Comparison of ENCODE assay signal across 8 mouse cellular contexts in the genomic region with DNA sequence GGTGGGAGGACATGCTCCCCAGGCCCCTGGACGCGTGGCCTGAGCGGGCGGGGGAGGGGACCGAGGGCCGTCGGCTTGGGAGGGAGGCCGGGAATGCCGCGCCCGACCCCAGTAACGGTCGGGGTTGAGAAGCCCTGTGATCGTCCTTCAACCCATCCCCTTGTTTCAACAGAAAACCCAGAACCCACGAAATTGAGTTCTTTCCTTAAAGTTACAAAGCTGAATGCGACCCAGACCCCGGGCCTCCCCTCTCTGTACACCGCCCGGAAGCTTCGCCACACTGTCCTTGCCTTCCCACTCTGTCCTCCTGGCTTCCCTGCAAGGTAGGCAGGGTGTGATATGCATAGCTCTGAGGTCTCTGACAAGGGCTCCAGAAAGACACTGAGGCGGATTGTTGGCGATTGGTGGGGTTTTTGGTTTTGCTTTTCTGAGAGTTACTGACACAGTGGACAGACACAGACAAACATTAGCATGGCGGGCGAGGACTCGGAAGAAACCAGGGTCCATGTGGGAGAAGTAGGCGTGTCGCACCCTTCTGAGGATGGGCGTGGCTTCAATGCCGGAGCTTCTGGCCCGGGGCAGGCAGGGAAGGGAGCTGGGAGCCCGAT. TPM values are rescaled to one million over a fixed set of nuclear protein-coding genes. Genes with fewer than 3 reads are reported as not detected.
DNase-seq lines count a peak whose midpoint lies in the region; TF ChIP-seq lines count a peak whose summit lies in the region.

No protein-coding gene starts in this region.

- peaks cover 49% of the 10 kb centered on the region for H3K36me3 ChIP-seq in megakaryocyte, embryonic 14.5 days (replicated peaks; ENCODE audit: low read length)

- peak overlapping the region; percentile 61 for H3K4me3 ChIP-seq in cortical plate, adult 2 months (ENCODE audit: insufficient read depth, low read length)
- peak overlapping the region; percentile 98 for H3K4me3 ChIP-seq in megakaryocyte, embryonic 14.5 days (replicated peaks)

- peak; percentile 90 for DNase-seq in ZHBTc4 (ENCODE audit: low read depth, low spot score)
- peak; percentile 76 for DNase-seq in gastrocnemius, postnatal 10 days
- peak; percentile 85 for DNase-seq in induced T-regulatory cell, adult 2 months (ENCODE audit: low read depth)
- DNase-seq in left cerebral cortex, adult 9 months (ENCODE audit: low spot score in 2 of 2), result peak; percentile 67 to 80
- peak; percentile 77 to 85 for DNase-seq in right cerebral cortex, adult 2 months (ENCODE audit: low spot score in 2 of 2)
- peak; percentile 76 for DNase-seq in urinary bladder, postnatal 25 days (ENCODE audit: low spot score)

- TF ChIP-seq CTCF in cortical plate, adult 2 months (IDR thresholded peaks at IDR 0.05; ENCODE audit: extremely low read depth, insufficient read depth, low read length), result no peak

- H3K4me1 ChIP-seq in cortical plate, adult 2 months (ENCODE audit: control insufficient read depth, insufficient read depth, low read length), result peaks cover 4% of the 10 kb centered on the region; the same call in 1 of the 2 replicates
- H3K4me1 ChIP-seq in megakaryocyte, embryonic 14.5 days, result peaks cover 50% of the 10 kb centered on the region

- no peaks in the 10 kb centered on the region for H3K9me3 ChIP-seq in megakaryocyte, embryonic 14.5 days

- H3K27ac ChIP-seq in cortical plate, adult 2 months (ENCODE audit: insufficient read depth, low read length), result peak overlapping the region; percentile 72

- H3K27me3 ChIP-seq in megakaryocyte, embryonic 14.5 days (replicated peaks), result no peaks in the 10 kb centered on the region

- TF ChIP-seq POLR2A in cortical plate, adult 2 months (IDR thresholded peaks at IDR 0.05; ENCODE audit: extremely low read depth, insufficient read depth, low read length), result peak; percentile 91

RNA-seq across cellular contexts. Expression of a gene that starts 0.6 kb away (rescaled TPM):
- polyA plus RNA-seq in cortical plate, adult 2 months (2012; rRNA removed), result 345 and 350 TPM in 2 replicates
- total RNA-seq in gastrocnemius, postnatal 10 days (2021), result 100 to 1,000 TPM; 141 to 189 TPM
- 186 and 838 TPM in 2 replicates for polyA plus RNA-seq in megakaryocyte, embryonic 14.5 days (2012; ENCODE audit: insufficient read depth, low replicate concordance)

RNA-seq across cellular contexts. Expression of a gene that starts 1.0 kb away (rescaled TPM):
- 32.3 and 34.4 TPM in 2 replicates for polyA plus RNA-seq in cortical plate, adult 2 months (2012; rRNA removed)
- total RNA-seq in gastrocnemius, postnatal 10 days (2021), result 10 to 100 TPM; 21.5 to 24.8 TPM
- polyA plus RNA-seq in megakaryocyte, embryonic 14.5 days (2012; ENCODE audit: insufficient read depth, low replicate concordance), result 28.8 and 47.9 TPM in 2 replicates

RNA-seq across cellular contexts. Expression of a gene that starts 34.6 kb away (rescaled TPM):
- 91.6 and 98.8 TPM in 2 replicates for polyA plus RNA-seq in cortical plate, adult 2 months (2012; rRNA removed)
- 10 to 100 TPM; 12.9 to 15.5 TPM for total RNA-seq in gastrocnemius, postnatal 10 days (2021)
- 1,288 and 2,398 TPM in 2 replicates for polyA plus RNA-seq in megakaryocyte, embryonic 14.5 days (2012; ENCODE audit: insufficient read depth, low replicate concordance)

RNA-seq across cellular contexts. Expression of a gene that starts 41.8 kb away (rescaled TPM):
- 83.2 and 86.6 TPM in 2 replicates for polyA plus RNA-seq in cortical plate, adult 2 months (2012; rRNA removed)
- under 1 TPM; 0.42 to 0.56 TPM for total RNA-seq in gastrocnemius, postnatal 10 days (2021)
- 12.0 and 22.3 TPM in 2 replicates for polyA plus RNA-seq in megakaryocyte, embryonic 14.5 days (2012; ENCODE audit: insufficient read depth, low replicate concordance)

RNA-seq across cellular contexts. Expression of a gene that starts 52.4 kb away (rescaled TPM):
- 8.1 and 9.9 TPM in 2 replicates for polyA plus RNA-seq in cortical plate, adult 2 months (2012; rRNA removed)
- total RNA-seq in gastrocnemius, postnatal 10 days (2021), result 10 to 100 TPM; 15.2 to 16.3 TPM
- polyA plus RNA-seq in megakaryocyte, embryonic 14.5 days (2012; ENCODE audit: insufficient read depth, low replicate concordance), result 7.7 and 18.6 TPM in 2 replicates

Comparison
In these comparisons a context has a peak if more than half of its experiments do, and no peak if none do; other contexts are left out.
1. Peak in every context shown above with its lines: DNase-seq, H3K4me3 ChIP-seq and H3K27ac ChIP-seq.
2. RNA of a gene that starts 34.6 kb away (polyA plus RNA-seq): 1,288 to 2,398 TPM in megakaryocyte, embryonic 14.5 days; 91.6 to 98.8 TPM in cortical plate, adult 2 months; every median in the first group is over 10 times any median in the second.